Mouse (Mus musculus) lung, adult 18-20 months (tissue): ENCODE data around the gene Taar8c.
"Not testable (repeated sequence)": the region's sequence is repeated elsewhere in the genome, so short reads cannot be mapped to it uniquely, and the experiment has no call there.

Experiments used
- DNase-seq, 2 experiments: peaks; one replicate each; pipeline ENCODE4 v3.0.0; 2022; ENCODE audit warnings: mixed read lengths in 2 of 2

The Taar8c gene

DNA sequence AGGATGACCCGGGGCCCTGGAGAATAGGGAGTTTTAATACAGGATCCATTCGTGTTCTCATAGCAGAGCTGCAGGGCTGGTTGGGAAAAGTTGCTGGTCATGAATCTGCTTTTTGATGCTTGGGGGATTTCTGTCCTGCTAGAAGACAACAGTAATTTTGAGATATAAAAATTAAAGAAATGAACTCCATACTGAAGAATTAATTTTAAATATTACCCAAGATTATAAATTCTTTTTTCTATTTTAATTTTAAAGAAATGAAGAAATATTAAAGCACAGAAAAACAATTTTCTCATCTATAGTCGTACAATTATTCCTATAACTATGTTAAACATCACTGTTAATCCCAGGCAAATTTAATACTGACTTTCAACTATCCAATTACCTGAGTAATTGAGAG is at the start of gene Taar8c:
Gene Taar8c, minus strand, starts transcription at position 101 of the 400 bp plus-strand sequence.
- DNase-seq: not testable (repeated sequence)

DNA sequence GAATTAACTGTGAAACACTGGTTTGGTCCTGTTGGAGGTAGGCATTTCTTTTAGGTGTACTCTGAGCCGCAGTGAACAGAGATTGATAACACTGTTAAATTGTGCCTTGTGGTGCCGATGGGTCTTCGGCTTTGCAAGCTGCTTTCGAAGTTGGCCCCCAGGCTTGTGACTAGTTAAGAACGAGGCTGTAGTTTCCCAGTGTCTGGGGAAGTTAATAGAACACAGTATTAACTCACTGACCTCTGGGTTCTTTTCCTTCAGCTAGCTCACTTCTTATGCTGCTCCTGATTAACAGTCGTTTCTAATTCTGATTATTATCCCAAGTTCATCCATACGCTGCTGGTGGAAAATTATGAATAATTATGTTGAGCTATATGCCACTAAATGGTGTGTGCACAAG is 48.4 kb upstream of the Taar8c start:
- no peak for DNase-seq

GRCm38 (mm10) chr10:24149135-24149781 is 47.5 kb upstream of the Taar8c start, which contains the start of gene Stx7:
Gene Stx7 (plus strand): TSS chr10:24149302.
- peak; percentile 95 to 96 for DNase-seq

DNA sequence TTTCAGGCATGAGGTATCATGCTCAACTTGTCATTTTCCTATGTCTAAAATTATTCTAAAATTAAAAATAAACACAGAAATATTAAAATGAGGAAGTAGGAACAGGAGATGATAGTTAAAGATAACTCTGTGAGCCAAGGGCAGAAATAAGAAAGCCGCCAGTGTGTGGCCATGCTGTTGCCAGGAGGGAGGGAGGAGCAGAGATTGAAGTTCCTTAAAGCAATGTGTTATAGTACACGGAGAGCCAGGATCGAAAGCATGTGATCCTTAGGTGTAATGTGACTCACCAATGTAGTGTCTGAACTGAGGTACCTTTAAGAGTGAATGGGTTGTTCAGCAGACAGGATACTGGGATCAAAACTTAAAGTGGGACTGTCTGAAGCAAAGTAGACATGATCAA is 41.0 kb upstream of the Taar8c start:
- no peak for DNase-seq

- no peak for DNase-seq
These were observed 37.0 kb upstream of the Taar8c start for GRCm38 (mm10) chr10:24138623-24139261.

- no peak for DNase-seq
These were observed 32.4 kb upstream of the Taar8c start for GRCm38 (mm10) chr10:24134071-24134645.

DNA sequence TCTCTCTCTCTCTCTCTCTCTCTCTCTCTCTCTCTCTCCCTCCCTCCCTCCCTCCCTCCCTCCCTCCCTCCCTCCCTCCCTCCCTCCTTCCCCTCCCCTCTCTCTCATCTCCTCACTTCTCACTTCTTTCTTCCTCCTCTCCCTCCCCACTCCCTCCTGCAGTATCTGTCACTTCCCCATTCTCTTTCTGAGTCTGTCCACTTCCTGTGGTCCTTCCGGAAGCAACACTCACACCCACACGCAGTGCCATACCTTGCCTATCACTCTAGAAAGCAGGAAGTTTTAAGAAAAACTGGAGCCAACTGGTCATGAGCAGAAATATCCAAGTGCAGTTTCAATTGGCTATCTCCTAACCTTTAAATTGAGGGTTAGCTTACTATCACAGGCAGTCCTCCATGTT is 31.4 kb upstream of the Taar8c start:
- DNase-seq: peak in 1 of 2 experiments; percentile 16

- peak; percentile 64 to 69 for DNase-seq
These were observed 30.6 kb upstream of the Taar8c start for GRCm38 (mm10) chr10:24132273-24132672.

DNA sequence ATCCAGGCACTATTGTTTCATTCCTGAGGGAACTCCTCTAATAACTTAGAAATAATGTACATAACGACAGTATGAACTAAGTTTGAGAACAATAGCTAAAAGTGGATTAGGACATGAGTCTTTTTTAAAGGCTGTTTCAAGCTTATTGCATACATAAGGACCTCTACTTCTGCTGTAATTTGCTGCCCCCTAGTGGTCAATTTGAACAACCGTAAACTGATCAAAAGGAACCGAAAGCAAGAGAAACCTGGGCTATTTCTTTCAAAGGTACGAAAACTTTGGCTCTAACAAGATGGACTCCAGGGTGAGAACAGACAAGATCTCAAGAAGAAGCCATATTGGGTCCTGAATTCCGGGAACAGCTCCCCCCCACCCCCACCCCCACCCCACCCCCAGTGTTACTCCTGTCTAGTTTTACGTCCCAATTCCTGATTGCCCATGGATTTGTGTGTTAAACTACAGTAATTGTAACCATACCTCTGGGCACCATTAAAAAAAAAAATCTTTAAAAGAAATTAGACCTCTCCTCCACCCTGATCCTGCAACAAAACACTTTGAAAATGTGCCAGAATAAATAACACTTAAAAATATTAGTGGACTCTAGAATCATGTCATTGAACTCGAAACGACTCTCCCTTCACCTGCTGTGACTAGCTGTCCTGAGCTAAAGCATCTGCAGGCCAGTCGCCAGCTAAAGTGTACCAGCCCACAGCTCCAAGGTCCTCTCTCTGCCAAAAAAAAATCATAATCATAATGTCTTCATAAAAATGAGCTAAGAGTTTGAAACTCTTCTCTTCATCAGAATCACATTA is 29.9 kb upstream of the Taar8c start:
- peak; percentile 57 to 78 for DNase-seq

DNA sequence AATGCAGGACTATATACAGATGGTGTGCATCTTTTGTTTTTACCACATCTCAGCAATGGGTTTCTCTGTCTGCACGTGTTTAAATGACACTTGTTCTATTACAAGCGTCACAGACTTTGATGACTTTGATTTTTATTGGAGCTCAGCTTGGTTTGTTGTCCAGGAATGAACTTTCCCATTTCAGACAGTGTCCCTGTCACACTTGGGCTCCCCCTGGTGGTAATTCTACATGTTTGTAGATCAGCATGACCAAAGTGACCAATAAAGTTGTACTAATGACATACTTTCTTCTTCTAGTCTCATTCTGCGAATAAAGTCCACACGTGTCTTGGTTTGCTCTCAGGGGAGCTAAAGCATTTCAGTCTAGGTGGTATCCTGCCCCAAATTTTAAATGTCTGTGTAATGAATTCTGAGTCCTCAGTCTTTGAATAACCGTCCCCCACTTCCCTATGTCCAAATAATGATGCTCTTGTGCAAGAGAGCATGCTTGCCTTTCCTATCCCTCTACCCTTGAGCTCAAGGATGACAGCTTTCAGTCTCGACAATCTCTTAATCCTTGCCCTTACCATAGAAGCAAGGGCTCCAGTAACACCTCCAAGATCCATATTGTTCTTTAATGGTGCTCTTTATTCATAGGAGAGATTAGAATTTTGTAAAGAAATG is 9.5 kb upstream of the Taar8c start:
- peak in 1 of 2 experiments; percentile 39 for DNase-seq

DNA sequence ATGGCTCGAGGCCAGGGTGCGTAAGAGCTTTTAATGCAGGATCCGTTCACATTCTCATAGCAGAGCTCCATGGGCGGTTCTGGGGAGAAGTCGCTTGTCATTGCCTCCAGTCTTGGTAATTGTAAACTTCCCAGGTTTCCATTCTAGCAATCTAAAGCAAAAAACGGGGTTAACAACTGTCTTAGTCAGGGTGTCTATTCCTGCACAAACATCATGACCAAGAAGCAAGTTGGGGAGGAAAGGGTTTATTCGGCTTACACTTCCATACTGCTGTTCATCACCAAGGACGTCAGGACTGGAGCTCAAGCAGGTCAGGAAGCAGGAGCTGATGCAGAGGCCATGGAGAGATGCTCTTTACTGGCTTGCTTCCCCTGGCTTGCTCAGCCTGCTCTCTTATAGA is 7.7 kb upstream of the Taar8c start, which contains the start of gene Taar9:
Gene Taar9, minus strand, starts transcription at position 101 of the 400 bp plus-strand sequence.
- not testable (repeated sequence) for DNase-seq

- DNase-seq: no peak
These were observed 6.5 kb upstream of the Taar8c start for GRCm38 (mm10) chr10:24108236-24108635.

GRCm38 (mm10) chr10:24107747-24108146 is 6.0 kb upstream of the Taar8c start:
- DNase-seq: no peak

- DNase-seq: not testable (repeated sequence)
These were observed 1.6 kb upstream of the Taar8c start for GRCm38 (mm10) chr10:24103299-24103698.

GRCm38 (mm10) chr10:24097010-24097409 is 4.7 kb downstream of the Taar8c start:
- not testable (repeated sequence) for DNase-seq

DNA sequence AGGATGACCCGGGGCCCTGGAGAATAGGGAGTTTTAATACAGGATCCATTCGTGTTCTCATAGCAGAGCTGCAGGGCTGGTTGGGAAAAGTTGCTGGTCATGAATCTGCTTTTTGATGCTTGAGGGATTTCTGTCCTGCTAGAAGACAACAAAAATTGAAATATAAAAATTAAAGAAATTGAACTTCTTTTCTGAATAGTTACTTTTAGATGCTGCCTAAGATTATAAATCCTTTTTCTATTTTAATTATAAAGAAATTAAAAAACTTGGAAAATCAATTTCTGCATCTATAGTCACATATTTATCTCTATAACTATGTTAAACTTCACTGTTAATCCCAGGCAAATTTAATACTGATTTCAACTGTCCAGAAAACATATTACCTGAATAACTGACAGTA is 9.5 kb downstream of the Taar8c start, which contains the start of gene Taar8b:
Gene Taar8b, minus strand, starts transcription at position 101 of the 400 bp plus-strand sequence.
- no peak for DNase-seq

DNA sequence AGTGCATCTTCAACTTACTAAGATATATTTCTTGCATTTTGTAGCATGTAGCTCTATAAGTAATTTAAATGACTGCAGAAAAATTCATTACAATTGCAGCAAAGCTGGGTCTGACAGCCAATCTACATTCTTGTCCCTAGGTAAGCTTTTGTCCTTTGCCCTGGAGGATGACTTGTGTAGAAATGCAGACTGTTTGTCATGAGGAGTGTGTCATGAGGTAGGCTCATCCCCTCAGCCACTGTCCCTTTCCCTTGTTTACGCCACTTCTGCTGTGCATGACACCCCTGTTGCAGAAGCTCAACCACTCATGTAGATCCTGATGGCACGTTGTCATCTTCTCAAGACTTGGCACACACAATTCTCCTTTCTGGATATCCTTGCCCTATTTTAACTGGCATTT is 14.5 kb downstream of the Taar8c start:
- DNase-seq: no peak

GRCm38 (mm10) chr10:24086555-24086954 is 15.2 kb downstream of the Taar8c start:
- DNase-seq: no peak

- DNase-seq: no peak
These were observed 15.8 kb downstream of the Taar8c start for GRCm38 (mm10) chr10:24085936-24086335.

DNA sequence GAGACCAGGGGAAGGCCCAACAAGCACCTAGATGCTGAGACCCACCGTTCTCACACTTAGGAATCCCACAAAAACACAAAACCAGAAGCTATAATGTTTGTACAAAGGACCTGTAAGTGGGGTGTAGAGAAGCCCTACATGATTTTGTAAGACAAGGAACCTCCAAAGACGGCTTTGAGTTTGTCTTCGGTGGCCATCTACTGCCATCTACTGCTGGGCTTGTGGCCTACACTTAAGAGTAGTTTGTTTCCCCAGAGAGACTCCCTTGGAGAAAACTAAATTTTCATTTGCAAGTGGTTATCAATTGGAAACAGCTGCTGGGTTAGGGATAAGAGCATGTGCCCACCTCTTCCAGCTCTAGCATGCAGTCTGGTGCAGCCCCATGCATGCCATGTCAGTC is 21.5 kb downstream of the Taar8c start:
- peak in 1 of 2 experiments; percentile 19 for DNase-seq

- not testable (repeated sequence) for DNase-seq
These were observed 25.5 kb downstream of the Taar8c start, which contains the start of gene Taar8a for GRCm38 (mm10) chr10:24076200-24076599. Gene Taar8a (plus strand): TSS chr10:24076500.

DNA sequence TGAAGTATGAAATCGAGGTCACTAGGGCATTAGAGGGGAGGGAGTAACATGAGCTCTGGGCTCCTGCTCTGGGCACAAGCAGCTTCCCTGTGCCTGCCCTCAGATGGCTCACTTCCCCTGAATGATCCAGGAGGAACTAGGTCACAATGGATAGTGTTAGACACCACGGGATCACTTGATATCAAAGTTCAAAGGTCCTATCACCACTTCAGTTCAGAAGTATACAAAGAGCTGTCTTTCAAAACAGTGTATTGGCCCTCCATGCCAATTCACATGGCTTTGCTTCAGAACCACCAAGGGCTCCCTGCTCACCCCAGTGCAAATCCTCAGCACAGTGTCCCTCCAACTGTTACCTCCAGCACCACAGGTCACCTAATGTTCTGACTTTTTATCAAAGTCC is 27.0 kb downstream of the Taar8c start:
- DNase-seq: not testable (repeated sequence)
